Mouse (Mus musculus): Measurements from ENCODE around the gene Pcdh19. TPM values are rescaled to one million over a fixed set of nuclear protein-coding genes. Genes with fewer than 3 reads are reported as not detected.

Pcdh19 gene
- polyA plus RNA-seq, 1 experiment from 2014 or later: 3.2 TPM

GRCm38 (mm10) chrX:133692392-133692790, 3.6 kb upstream of the Pcdh19 start:
- Histone ChIP-seq H3K4me3 (replicated peaks; ENCODE audit: low read length) (no peak overlapping the region), H3K9me3 (replicated peaks; ENCODE audit: control insufficient read depth, low read length) (no peaks in the 10 kb centered on the region; the same call in 1 of the 2 replicates), H3K4me2 (ENCODE audit: low read depth, low read length) (no peak overlapping the region), H3K36me3 (ENCODE audit: control insufficient read depth, insufficient read depth, low read length) (no peaks in the 10 kb centered on the region), H3K9ac (ENCODE audit: low read length) (no peak overlapping the region), H3K27ac (ENCODE audit: low read length) (no peak overlapping the region), H3K4me1 (ENCODE audit: control insufficient read depth, insufficient read depth, low read length) (no peaks in the 10 kb centered on the region), H3K27me3 (ENCODE audit: control insufficient read depth, insufficient read depth, low read length) (peaks cover 7% of the 10 kb centered on the region; the same call in 1 of the 2 replicates)
- ATAC-seq (ENCODE audit: insufficient read depth, low FRiP score): no peak
- WGBS: 33% methylated on average over 2 of the region's 2 CpGs

- 11% methylated on average over 12 of the region's 12 CpGs for WGBS
- Histone ChIP-seq H3K4me3 (replicated peaks; ENCODE audit: low read length) (peak overlapping the region; percentile 33), H3K9me3 (replicated peaks; ENCODE audit: control insufficient read depth, low read length) (no peaks in the 10 kb centered on the region; the same call in 1 of the 2 replicates), H3K36me3 (ENCODE audit: control insufficient read depth, insufficient read depth, low read length) (no peaks in the 10 kb centered on the region), H3K27me3 (ENCODE audit: control insufficient read depth, insufficient read depth, low read length) (peaks cover 8% of the 10 kb centered on the region; the same call in 1 of the 2 replicates), H3K9ac (ENCODE audit: low read length) (no peak overlapping the region), H3K27ac (ENCODE audit: low read length) (no peak overlapping the region), H3K4me2 (ENCODE audit: low read depth, low read length) (peak overlapping the region; percentile 52), H3K4me1 (ENCODE audit: control insufficient read depth, insufficient read depth, low read length) (no peaks in the 10 kb centered on the region)
- no peak for ATAC-seq (ENCODE audit: insufficient read depth, low FRiP score)
Observed at GRCm38 (mm10) chrX:133691581-133692391, 3.0 kb upstream of the Pcdh19 start.

GRCm38 (mm10) chrX:133690822-133691221, 2.0 kb upstream of the Pcdh19 start:
- Histone ChIP-seq H3K27ac (ENCODE audit: low read length) (no peak overlapping the region), H3K27me3 (ENCODE audit: control insufficient read depth, insufficient read depth, low read length) (peaks cover 15% of the 10 kb centered on the region), H3K9me3 (replicated peaks; ENCODE audit: control insufficient read depth, low read length) (no peaks in the 10 kb centered on the region; the same call in 1 of the 2 replicates), H3K36me3 (ENCODE audit: control insufficient read depth, insufficient read depth, low read length) (no peaks in the 10 kb centered on the region), H3K4me1 (ENCODE audit: control insufficient read depth, insufficient read depth, low read length) (peaks cover 3% of the 10 kb centered on the region; the same call in 1 of the 2 replicates), H3K4me3 (replicated peaks; ENCODE audit: low read length) (peak overlapping the region; percentile 33), H3K4me2 (ENCODE audit: low read depth, low read length) (peak overlapping the region; percentile 52), H3K9ac (ENCODE audit: low read length) (no peak overlapping the region)
- no peak for ATAC-seq (ENCODE audit: insufficient read depth, low FRiP score)
- WGBS: 18% methylated on average over 11 of the region's 11 CpGs

GRCm38 (mm10) chrX:133689576-133690250, 926 bp upstream of the Pcdh19 start:
- no peak overlapping the region for H3K27ac ChIP-seq (ENCODE audit: low read length)
- H3K4me2 ChIP-seq (ENCODE audit: low read depth, low read length): peak overlapping the region; percentile 68
- no peaks in the 10 kb centered on the region; the same call in 1 of the 2 replicates for H3K9me3 ChIP-seq (replicated peaks; ENCODE audit: control insufficient read depth, low read length)
- no peak for ATAC-seq (ENCODE audit: insufficient read depth, low FRiP score)
- peak overlapping the region; percentile 55 for H3K4me3 ChIP-seq (replicated peaks; ENCODE audit: low read length)
- H3K27me3 ChIP-seq (ENCODE audit: control insufficient read depth, insufficient read depth, low read length): peaks cover 15% of the 10 kb centered on the region
- H3K9ac ChIP-seq (ENCODE audit: low read length): peak overlapping the region; percentile 57
- H3K4me1 ChIP-seq (ENCODE audit: control insufficient read depth, insufficient read depth, low read length): peaks cover 3% of the 10 kb centered on the region; the same call in 1 of the 2 replicates
- no peaks in the 10 kb centered on the region for H3K36me3 ChIP-seq (ENCODE audit: control insufficient read depth, insufficient read depth, low read length)
- WGBS: 20% methylated on average over 35 of the region's 35 CpGs

- H3K36me3 ChIP-seq (ENCODE audit: control insufficient read depth, insufficient read depth, low read length): no peaks in the 10 kb centered on the region
- peak overlapping the region; percentile 55; the same call in 1 of the 2 replicates for H3K27ac ChIP-seq (ENCODE audit: low read length)
- peak overlapping the region; percentile 68 for H3K9ac ChIP-seq (ENCODE audit: low read length)
- H3K9me3 ChIP-seq (replicated peaks; ENCODE audit: control insufficient read depth, low read length): no peaks in the 10 kb centered on the region; the same call in 1 of the 2 replicates
- peaks cover 3% of the 10 kb centered on the region; the same call in 1 of the 2 replicates for H3K4me1 ChIP-seq (ENCODE audit: control insufficient read depth, insufficient read depth, low read length)
- H3K4me3 ChIP-seq (replicated peaks; ENCODE audit: low read length): peak overlapping the region; percentile 55
- 15% methylated on average over 26 of the region's 31 CpGs for WGBS
- peak overlapping the region; percentile 68 for H3K4me2 ChIP-seq (ENCODE audit: low read depth, low read length)
- peaks cover 18% of the 10 kb centered on the region for H3K27me3 ChIP-seq (ENCODE audit: control insufficient read depth, insufficient read depth, low read length)
- ATAC-seq (ENCODE audit: insufficient read depth, low FRiP score): no peak
Observed at GRCm38 (mm10) chrX:133688156-133688555, 631 bp downstream of the Pcdh19 start.

- no peaks in the 10 kb centered on the region for H3K36me3 ChIP-seq (ENCODE audit: control insufficient read depth, insufficient read depth, low read length)
- peaks cover 18% of the 10 kb centered on the region for H3K27me3 ChIP-seq (ENCODE audit: control insufficient read depth, insufficient read depth, low read length)
- peak overlapping the region; percentile 68 for H3K9ac ChIP-seq (ENCODE audit: low read length)
- H3K4me1 ChIP-seq (ENCODE audit: control insufficient read depth, insufficient read depth, low read length): peaks cover 3% of the 10 kb centered on the region; the same call in 1 of the 2 replicates
- peak overlapping the region; percentile 55 for H3K4me3 ChIP-seq (replicated peaks; ENCODE audit: low read length)
- no peaks in the 10 kb centered on the region; the same call in 1 of the 2 replicates for H3K9me3 ChIP-seq (replicated peaks; ENCODE audit: control insufficient read depth, low read length)
- no peak overlapping the region for H3K27ac ChIP-seq (ENCODE audit: low read length)
- 21% methylated on average over 30 of the region's 37 CpGs for WGBS
- H3K4me2 ChIP-seq (ENCODE audit: low read depth, low read length): peak overlapping the region; percentile 68
- ATAC-seq (ENCODE audit: insufficient read depth, low FRiP score): no peak
Observed at GRCm38 (mm10) chrX:133687666-133688151, 1.1 kb downstream of the Pcdh19 start.

- H3K4me3 ChIP-seq (replicated peaks; ENCODE audit: low read length): peak overlapping the region; percentile 55
- ATAC-seq (ENCODE audit: insufficient read depth, low FRiP score): no peak
- H3K9me3 ChIP-seq (replicated peaks; ENCODE audit: control insufficient read depth, low read length): no peaks in the 10 kb centered on the region; the same call in 1 of the 2 replicates
- H3K9ac ChIP-seq (ENCODE audit: low read length): peak overlapping the region; percentile 68
- H3K27me3 ChIP-seq (ENCODE audit: control insufficient read depth, insufficient read depth, low read length): peaks cover 18% of the 10 kb centered on the region
- H3K4me1 ChIP-seq (ENCODE audit: control insufficient read depth, insufficient read depth, low read length): peaks cover 3% of the 10 kb centered on the region; the same call in 1 of the 2 replicates
- no peak overlapping the region for H3K27ac ChIP-seq (ENCODE audit: low read length)
- H3K4me2 ChIP-seq (ENCODE audit: low read depth, low read length): peak overlapping the region; percentile 68
- 17% methylated on average over 55 of the region's 55 CpGs for WGBS
- no peaks in the 10 kb centered on the region for H3K36me3 ChIP-seq (ENCODE audit: control insufficient read depth, insufficient read depth, low read length)
Observed at GRCm38 (mm10) chrX:133686533-133687311, 2.1 kb downstream of the Pcdh19 start.

- Histone ChIP-seq H3K27me3 (ENCODE audit: control insufficient read depth, insufficient read depth, low read length) (peaks cover 21% of the 10 kb centered on the region), H3K4me2 (ENCODE audit: low read depth, low read length) (peak overlapping the region; percentile 9; the same call in 1 of the 2 replicates), H3K27ac (ENCODE audit: low read length) (no peak overlapping the region), H3K4me3 (replicated peaks; ENCODE audit: low read length) (no peak overlapping the region), H3K4me1 (ENCODE audit: control insufficient read depth, insufficient read depth, low read length) (peaks cover 3% of the 10 kb centered on the region; the same call in 1 of the 2 replicates), H3K36me3 (ENCODE audit: control insufficient read depth, insufficient read depth, low read length) (no peaks in the 10 kb centered on the region), H3K9me3 (replicated peaks; ENCODE audit: control insufficient read depth, low read length) (no peaks in the 10 kb centered on the region; the same call in 1 of the 2 replicates), H3K9ac (ENCODE audit: low read length) (no peak overlapping the region)
- ATAC-seq (ENCODE audit: insufficient read depth, low FRiP score): no peak
- WGBS: 53% methylated on average over 12 of the region's 12 CpGs
Observed at GRCm38 (mm10) chrX:133685572-133685971, 3.2 kb downstream of the Pcdh19 start.
